Comparison of ENCODE assay signal across 21 mouse cellular contexts in the genomic region with DNA sequence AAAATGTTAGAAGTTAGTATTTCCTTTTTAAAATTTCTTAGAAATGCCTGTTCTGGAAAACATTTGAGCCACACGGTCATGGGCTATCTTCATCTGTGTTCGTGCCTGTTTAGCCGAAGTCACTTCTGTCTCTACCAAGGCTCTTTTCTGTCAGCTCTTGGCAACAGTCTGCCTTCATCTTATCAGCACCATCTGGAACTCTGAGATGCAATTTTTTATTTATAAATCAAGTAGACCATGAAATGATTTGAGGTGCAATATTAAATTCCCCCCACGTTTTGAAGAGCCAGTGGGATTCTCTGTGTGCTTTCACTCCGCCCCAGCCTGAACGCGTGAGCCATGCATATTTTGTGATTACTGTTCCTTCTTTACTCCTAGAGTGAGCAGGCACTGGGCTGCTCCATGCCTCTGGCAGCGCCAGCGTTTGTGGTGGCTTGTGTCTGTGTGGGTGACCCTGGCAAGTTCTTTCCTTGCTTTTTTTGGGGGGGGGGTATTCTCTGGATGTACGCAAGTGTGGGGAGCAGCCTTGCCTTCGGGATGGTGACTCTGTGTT. TPM values are rescaled to one million over a fixed set of nuclear protein-coding genes. Genes with fewer than 3 reads are reported as not detected.
DNase-seq lines count a peak whose midpoint lies in the region; ATAC-seq and TF ChIP-seq lines count a peak whose summit lies in the region.
"Had no signal": no experiment of that assay in that cellular context is flagged by ENCODE, and none has a peak within 500 bp of the region (broad histone marks: within the 10 kb centered on the region; RNA-seq: fewer than 3 reads in every experiment).

No protein-coding gene starts in this region.

- peak; percentile 68; the same call in 1 of the 2 replicates for ATAC-seq in forebrain, embryonic 14.5 days
- no peak for ATAC-seq in forebrain, embryonic 12.5 days (ENCODE audit: low FRiP score)
- ATAC-seq in forebrain, postnatal 0 days, result peak; percentile 69
- ATAC-seq in lung, postnatal 0 days, result no peak
- ATAC-seq: inflammation-experienced regulatory T-cells, adult 6 months had no signal

- peaks cover 53% of the 10 kb centered on the region for H3K36me3 ChIP-seq in forebrain, embryonic 14.5 days (ENCODE audit: control insufficient read depth, insufficient read depth, low read length)
- peaks cover 62% of the 10 kb centered on the region for H3K36me3 ChIP-seq in forebrain, embryonic 12.5 days (replicated peaks)
- peaks cover 17% of the 10 kb centered on the region for H3K36me3 ChIP-seq in forebrain, postnatal 0 days (ENCODE audit: insufficient read depth)
- no peaks in the 10 kb centered on the region for H3K36me3 ChIP-seq in lung, postnatal 0 days (ENCODE audit: insufficient read depth, low read length)
- H3K36me3 ChIP-seq: embryonic facial prominence, embryonic 15.5 days; heart, embryonic 12.5 days had no signal

- H3K4me2 ChIP-seq in forebrain, embryonic 14.5 days (ENCODE audit: low read length), result no peak overlapping the region
- H3K4me2 ChIP-seq in forebrain, embryonic 12.5 days, result no peak overlapping the region
- H3K4me2 ChIP-seq in forebrain, postnatal 0 days (ENCODE audit: low read depth), result no peak overlapping the region
- no peak overlapping the region for H3K4me2 ChIP-seq in lung, postnatal 0 days (replicated peaks; ENCODE audit: low read depth, low read length)
- H3K4me2 ChIP-seq: embryonic facial prominence, embryonic 15.5 days; heart, embryonic 12.5 days; liver, embryonic 11.5 days had no signal

- no peaks in the 10 kb centered on the region for H3K4me1 ChIP-seq in forebrain, embryonic 14.5 days (ENCODE audit: control insufficient read depth, insufficient read depth, low read length)
- H3K4me1 ChIP-seq in forebrain, embryonic 12.5 days, result no peaks in the 10 kb centered on the region
- no peaks in the 10 kb centered on the region for H3K4me1 ChIP-seq in forebrain, postnatal 0 days (ENCODE audit: insufficient read depth)
- H3K4me1 ChIP-seq in lung, postnatal 0 days (ENCODE audit: insufficient read depth, low read depth, low read length), result no peaks in the 10 kb centered on the region
- H3K4me1 ChIP-seq: heart, embryonic 12.5 days had no signal

- H3K27me3 ChIP-seq in forebrain, embryonic 14.5 days (replicated peaks; ENCODE audit: control insufficient read depth, insufficient read depth, low read length), result no peaks in the 10 kb centered on the region
- no peaks in the 10 kb centered on the region for H3K27me3 ChIP-seq in forebrain, embryonic 12.5 days
- H3K27me3 ChIP-seq in forebrain, postnatal 0 days (ENCODE audit: insufficient read depth, low read length), result no peaks in the 10 kb centered on the region
- no peaks in the 10 kb centered on the region for H3K27me3 ChIP-seq in lung, postnatal 0 days (replicated peaks; ENCODE audit: insufficient read depth, low read length)
- H3K27me3 ChIP-seq: embryonic facial prominence, embryonic 15.5 days had no signal

- H3K27ac ChIP-seq in forebrain, embryonic 14.5 days (ENCODE audit: low read depth, low read length), result peak overlapping the region; percentile 17; the same call in 1 of the 2 replicates
- no peak overlapping the region for H3K27ac ChIP-seq in forebrain, embryonic 12.5 days
- H3K27ac ChIP-seq in forebrain, postnatal 0 days (ENCODE audit: low read depth, low read length), result no peak overlapping the region
- no peak overlapping the region for H3K27ac ChIP-seq in lung, postnatal 0 days (ENCODE audit: low read length)
- H3K27ac ChIP-seq: embryonic facial prominence, embryonic 15.5 days; left cerebral cortex, adult 2 months had no signal

- no peaks in the 10 kb centered on the region for H3K9me3 ChIP-seq in forebrain, embryonic 14.5 days (replicated peaks; ENCODE audit: control insufficient read depth, low read length)
- no peaks in the 10 kb centered on the region for H3K9me3 ChIP-seq in forebrain, embryonic 12.5 days
- no peaks in the 10 kb centered on the region for H3K9me3 ChIP-seq in forebrain, postnatal 0 days (ENCODE audit: low read length)
- H3K9me3 ChIP-seq in lung, postnatal 0 days (ENCODE audit: low read length), result no peaks in the 10 kb centered on the region
- H3K9me3 ChIP-seq: embryonic facial prominence, embryonic 15.5 days; heart, embryonic 12.5 days; megakaryocyte, embryonic 14.5 days had no signal

- no peak overlapping the region for H3K4me3 ChIP-seq in forebrain, embryonic 14.5 days (ENCODE audit: low read depth, low read length)
- H3K4me3 ChIP-seq in forebrain, embryonic 12.5 days (replicated peaks), result no peak overlapping the region
- H3K4me3 ChIP-seq in forebrain, postnatal 0 days (ENCODE audit: low read depth, low read length), result no peak overlapping the region
- H3K4me3 ChIP-seq in lung, postnatal 0 days (ENCODE audit: low read depth, low read length), result no peak overlapping the region
- H3K4me3 ChIP-seq: embryonic facial prominence, embryonic 15.5 days; heart, embryonic 12.5 days; left cerebral cortex, adult 2 months; megakaryocyte, embryonic 14.5 days had no signal

- WGBS in forebrain, embryonic 14.5 days, result 71% methylated on average over 11 of the region's 11 CpGs
- 92% methylated on average over 11 of the region's 11 CpGs for WGBS in forebrain, embryonic 12.5 days
- 63% methylated on average over 11 of the region's 11 CpGs for WGBS in forebrain, postnatal 0 days
- 84% methylated on average over 11 of the region's 11 CpGs for WGBS in lung, postnatal 0 days

- TF ChIP-seq CTCF in brain, embryonic 14.5 days (IDR thresholded peaks at IDR 0.05; ENCODE audit: borderline replicate concordance, extremely low read depth, insufficient read depth, insufficient read length), result no peak
- no peak for TF ChIP-seq CTCF in forebrain, postnatal 0 days (IDR thresholded peaks at IDR 0.05; ENCODE audit: low read depth)
- no peak for TF ChIP-seq CTCF in lung, postnatal 0 days (IDR thresholded peaks at IDR 0.05)

- TF ChIP-seq EP300 in lung, postnatal 0 days (IDR thresholded peaks at IDR 0.05), result no peak

- H3K9ac ChIP-seq in forebrain, embryonic 14.5 days (ENCODE audit: low read length), result no peak overlapping the region
- no peak overlapping the region for H3K9ac ChIP-seq in forebrain, embryonic 12.5 days
- H3K9ac ChIP-seq in forebrain, postnatal 0 days, result no peak overlapping the region
- no peak overlapping the region for H3K9ac ChIP-seq in lung, postnatal 0 days (replicated peaks; ENCODE audit: low read depth)
- H3K9ac ChIP-seq: embryonic facial prominence, embryonic 15.5 days; heart, embryonic 12.5 days had no signal

- TF ChIP-seq POLR2A in brain, embryonic 14.5 days (IDR thresholded peaks at IDR 0.05; ENCODE audit: borderline replicate concordance, extremely low read depth, insufficient read depth, insufficient read length, poor library complexity, severe bottlenecking), result no peak

- peak; percentile 56 for DNase-seq in forebrain, embryonic 14.5 days (ENCODE audit: low spot score)
- peak; percentile 6 to 33 for DNase-seq in layer of hippocampus, adult 18-20 months (ENCODE audit: low spot score in 2 of 2)
- no peak for DNase-seq in layer of hippocampus, adult 9-11 months
- DNase-seq in brain, embryonic 14.5 days (ENCODE audit: low read depth), result peak; percentile 69
- peak; percentile 54 for DNase-seq in forebrain, postnatal 0 days
- DNase-seq in lung, postnatal 0 days (ENCODE audit: low spot score), result no peak
- DNase-seq: adrenal gland, adult 2 months; gastrocnemius, postnatal 10 days; heart, adult 11 months; heart, postnatal 14 days; kidney, adult 2 months; kidney, postnatal 25 days; lung, adult 18-20 months; thymus, postnatal 25 days had no signal

RNA-seq across cellular contexts. Expression of gene Mcf2l, which starts 15.5 kb away (rescaled TPM):
- polyA plus RNA-seq in forebrain, embryonic 14.5 days (2014; fragmentation: Nextera tagmentation; extraction: Ambion mirVana), result 85.2 and 130 TPM in 2 replicates
- polyA plus RNA-seq in forebrain, embryonic 12.5 days (2016; fragmentation: Nextera tagmentation; extraction: Ambion mirVana), result 90.2 and 110 TPM in 2 replicates
- total RNA-seq in layer of hippocampus, adult 18-20 months (2021), result 100 to 1,000 TPM; 212 to 231 TPM
- polyA plus RNA-seq in brain, embryonic 14.5 days (2012; rRNA removed), result 114 and 189 TPM in 2 replicates
- 371 and 376 TPM in 2 replicates for total RNA-seq in forebrain, postnatal 0 days (2014; rRNA removed)
- polyA plus RNA-seq in forebrain, postnatal 0 days (2015; fragmentation: Nextera tagmentation; extraction: Ambion mirVana), result 89.6 and 118 TPM in 2 replicates
- 12.9 and 16.8 TPM in 2 replicates for polyA plus RNA-seq in lung, postnatal 0 days (2015; fragmentation: Nextera tagmentation; extraction: Ambion mirVana)

Comparison
In these comparisons a context has a peak if more than half of its experiments do, and no peak if none do; other contexts are left out.
1. ATAC-seq: peak in forebrain, embryonic 14.5 days (single experiment) and forebrain, postnatal 0 days (single experiment); none in forebrain, embryonic 12.5 days (single experiment) and lung, postnatal 0 days (single experiment).
2. DNase-seq: peak in forebrain, embryonic 14.5 days (single experiment), layer of hippocampus, adult 18-20 months (2 of 2), brain, embryonic 14.5 days (single experiment) and forebrain, postnatal 0 days (single experiment); none in layer of hippocampus, adult 9-11 months (single experiment) and lung, postnatal 0 days (single experiment).